Mouse (Mus musculus) gastrocnemius, postnatal 4 days (tissue): ENCODE results near the gene Rag2. TPM values are rescaled to one million over a fixed set of nuclear protein-coding genes. Genes with fewer than 3 reads are reported as not detected.

Experiments
- DNase-seq, 2 experiments: peaks; one replicate each; pipeline ENCODE4 v3.0.0; 2021 to 2022; ENCODE audit warnings: low spot score in 2 of 2, mixed read lengths in 2 of 2
- total RNA-seq, 2 experiments: library from RNA; stranded (reverse); gene quantifications; 2 replicates each; pipeline ENCODE4 v1.2.3; 2021

Gene Rag2
- total RNA-seq, 2 experiments from 2014 or later: not detected

- DNase-seq: no peak
Measured at GRCm38 (mm10) chr2:101624011-101624410, 507 bp upstream of the Rag2 start.

- no peak for DNase-seq
Measured at GRCm38 (mm10) chr2:101627227-101627626, 2.7 kb downstream of the Rag2 start.

- DNase-seq: peak; percentile 21 to 61
Measured at GRCm38 (mm10) chr2:101628297-101629236, 4.0 kb downstream of the Rag2 start.

- DNase-seq: no peak
Measured at GRCm38 (mm10) chr2:101638979-101639839, 14.7 kb downstream of the Rag2 start.

GRCm38 (mm10) chr2:101639840-101640350 lies 15.4 kb downstream of the Rag2 start:
- DNase-seq: no peak

GRCm38 (mm10) chr2:101645841-101646240 lies 21.3 kb downstream of the Rag2 start:
- DNase-seq: no peak

- DNase-seq: no peak
Measured at GRCm38 (mm10) chr2:101648361-101648760, 23.8 kb downstream of the Rag2 start.

- DNase-seq: no peak
Measured at GRCm38 (mm10) chr2:101649114-101649671, 24.7 kb downstream of the Rag2 start, which contains the start of the genes Rag1 and B230118H07Rik. Gene Rag1, minus strand, starts transcription at chr2:101649501. Gene B230118H07Rik, minus strand, starts transcription at chr2:101649532.

- DNase-seq: no peak
Measured at GRCm38 (mm10) chr2:101650446-101650845, 25.9 kb downstream of the Rag2 start.

GRCm38 (mm10) chr2:101652204-101652920 lies 27.8 kb downstream of the Rag2 start:
- no peak for DNase-seq

- peak; percentile 39 to 74 for DNase-seq
Measured at GRCm38 (mm10) chr2:101652921-101653597, 28.5 kb downstream of the Rag2 start.

GRCm38 (mm10) chr2:101660536-101660935 lies 36.0 kb downstream of the Rag2 start:
- DNase-seq: no peak

- peak; percentile 33 to 63 for DNase-seq
Measured at GRCm38 (mm10) chr2:101665058-101665702, 40.7 kb downstream of the Rag2 start.

- no peak for DNase-seq
Measured at GRCm38 (mm10) chr2:101665703-101666092, 41.2 kb downstream of the Rag2 start.

- no peak for DNase-seq
Measured at GRCm38 (mm10) chr2:101668751-101669150, 44.2 kb downstream of the Rag2 start.

GRCm38 (mm10) chr2:101673547-101673946 lies 49.0 kb downstream of the Rag2 start:
- DNase-seq: no peak

- DNase-seq: peak; percentile 80 to 89
Measured at GRCm38 (mm10) chr2:101678236-101679021, 53.9 kb downstream of the Rag2 start, which contains the start of gene Traf6. Gene Traf6, plus strand, starts transcription at chr2:101678429.

- DNase-seq: no peak
Measured at GRCm38 (mm10) chr2:101679164-101679784, 54.8 kb downstream of the Rag2 start.
